Mouse (Mus musculus) ES-E14 (cell line): ENCODE measurements at regions not wholly inside any gene's neighbourhood (a gene's known extent, or its start where the extent isn't known, plus 50 kb on each side); places are given as distances from the start of the nearest gene placed in this dataset.

Experiments used
- DNase-seq: peaks from one replicate; pipeline ENCODE4 v3.0.0-alpha.2; 2013; ENCODE audit warnings: low read depth, low spot score
- H3K27ac ChIP-seq: 2 replicates; pipeline ENCODE4 v1.5.1; 2012; ENCODE audit warnings: low read depth, mild to moderate bottlenecking, low read length, moderate library complexity, mixed read lengths; ENCODE audit not compliant: poor library complexity, insufficient read depth, severe bottlenecking
- H3K36me3 ChIP-seq: 2 replicates; pipeline ENCODE4 v1.6.1; 2012; ENCODE audit warnings: mild to moderate bottlenecking, low read length, moderate library complexity, mixed read lengths; ENCODE audit not compliant: control insufficient read depth, poor library complexity, insufficient read depth, severe bottlenecking
- H3K4me1 ChIP-seq, 2 experiments: fragments of 150-350 bp in 1 of 2; sonication (generic) in 1 of 2; 2 replicates each; pipeline ENCODE4 v1.6.1; 2012; ENCODE audit warnings: low read length in 2 of 2, mild to moderate bottlenecking in 1 of 2, mixed read lengths in 1 of 2; ENCODE audit not compliant: control insufficient read depth in 2 of 2, insufficient read depth in 2 of 2, poor library complexity in 1 of 2
- H3K4me3 ChIP-seq, 2 experiments: fragments of 150-350 bp in 1 of 2; sonication (generic) in 1 of 2; 2 replicates each; pipeline ENCODE4 v1.5.1; 2012; ENCODE audit warnings: low read length in 2 of 2, low read depth in 1 of 2, mild to moderate bottlenecking in 1 of 2, mixed read lengths in 1 of 2; ENCODE audit not compliant: insufficient read depth in 1 of 2, poor library complexity in 1 of 2, severe bottlenecking in 1 of 2
- H3K9ac ChIP-seq: 2 replicates; pipeline ENCODE4 v1.6.1; 2012; ENCODE audit warnings: low read depth, mild to moderate bottlenecking, low read length, mixed read lengths; ENCODE audit not compliant: poor library complexity, insufficient read depth, severe bottlenecking
- H3K9me3 ChIP-seq: fragments of 150-350 bp; sonication (generic); 2 replicates; pipeline ENCODE4 v1.6.1; 2012; ENCODE audit warnings: low read depth, mild to moderate bottlenecking, low read length; ENCODE audit not compliant: control insufficient read depth, insufficient read depth
- CHD2 ChIP-seq: IDR thresholded peaks from 2 replicates; pipeline ENCODE4 v1.6.1; 2014; ENCODE audit warnings: mild to moderate bottlenecking, low read depth, low read length, inconsistent platforms
- HCFC1 ChIP-seq: IDR thresholded peaks from 2 replicates; pipeline ENCODE4 v1.6.1; 2012; ENCODE audit warnings: low read length, inconsistent platforms, borderline replicate concordance; ENCODE audit not compliant: insufficient read depth
- MAFK ChIP-seq: IDR thresholded peaks from 2 replicates; pipeline ENCODE4 v1.6.1; 2014; ENCODE audit warnings: mild to moderate bottlenecking, low read depth, low read length, inconsistent platforms; ENCODE audit not compliant: insufficient read depth
- ZC3H11A ChIP-seq: IDR thresholded peaks from 2 replicates; pipeline ENCODE4 v1.6.1; 2012; ENCODE audit warnings: low read depth, mild to moderate bottlenecking, inconsistent platforms, low read length, borderline replicate concordance
- ZNF384 ChIP-seq: IDR thresholded peaks from 2 replicates; pipeline ENCODE4 v1.6.1; 2012; ENCODE audit warnings: low read depth, low read length, inconsistent platforms
- in situ Hi-C, 2 experiments: fragments of 600-800 bp; cut with MboI; formaldehyde crosslinking; loops; one replicate each; pipeline ENCODE4 v1.15.1; 2025; ENCODE audit warnings: low sequenced_read_pairs in 2 of 2, inconsistent platforms in 1 of 2; ENCODE audit not compliant: unreplicated experiment in 2 of 2

GRCm38 (mm10) chr10:44854109-44854508 is 212.9 kb upstream of the Prep start:
- Histone ChIP-seq H3K9ac (no peak overlapping the region), H3K27ac (no peak overlapping the region), H3K4me3 (no peak overlapping the region), H3K36me3 (no peaks in the 10 kb centered on the region), H3K9me3 (no peaks in the 10 kb centered on the region), H3K4me1 (no peaks in the 10 kb centered on the region)
- no peak for TF ChIP-seq CHD2
- TF ChIP-seq MAFK, result no peak
- no peak for TF ChIP-seq HCFC1
- no peak for TF ChIP-seq ZNF384
- TF ChIP-seq ZC3H11A, result no peak
- DNase-seq, result no peak
- in situ Hi-C loops, result no loop called here

- H3K4me3 ChIP-seq, result no peak overlapping the region
- no peaks in the 10 kb centered on the region for H3K9me3 ChIP-seq
- in situ Hi-C loops, result no loop called here
- H3K9ac ChIP-seq, result no peak overlapping the region
- no peaks in the 10 kb centered on the region for H3K36me3 ChIP-seq
- TF ChIP-seq HCFC1 (no peak), ZNF384 (no peak), CHD2 (no peak), MAFK (no peak), ZC3H11A (no peak)
- H3K4me1 ChIP-seq, result no peaks in the 10 kb centered on the region
- no peak overlapping the region for H3K27ac ChIP-seq
- DNase-seq, result no peak
Measured at GRCm38 (mm10) chr10:44849016-44849415, 218.0 kb upstream of the Prep start.

- in situ Hi-C loops, result no loop called here
- no peak for TF ChIP-seq MAFK
- no peak for TF ChIP-seq ZNF384
- no peak for TF ChIP-seq ZC3H11A
- TF ChIP-seq HCFC1, result no peak
- TF ChIP-seq CHD2, result no peak
- Histone ChIP-seq H3K9ac (no peak overlapping the region), H3K27ac (no peak overlapping the region), H3K4me1 (no peaks in the 10 kb centered on the region), H3K9me3 (no peaks in the 10 kb centered on the region), H3K4me3 (no peak overlapping the region), H3K36me3 (no peaks in the 10 kb centered on the region)
- DNase-seq, result no peak
Measured at GRCm38 (mm10) chr10:44846765-44847164, 220.2 kb upstream of the Prep start.

- Histone ChIP-seq H3K4me3 (no peak overlapping the region), H3K27ac (no peak overlapping the region), H3K9ac (no peak overlapping the region), H3K9me3 (no peaks in the 10 kb centered on the region), H3K4me1 (no peaks in the 10 kb centered on the region), H3K36me3 (no peaks in the 10 kb centered on the region)
- no peak for DNase-seq
- in situ Hi-C loops, result no loop called here
- TF ChIP-seq MAFK (no peak), ZC3H11A (no peak), CHD2 (no peak), HCFC1 (no peak), ZNF384 (no peak)
Measured at GRCm38 (mm10) chr10:44846149-44846548, 220.9 kb upstream of the Prep start.

- in situ Hi-C loops, result no loop called here
- Histone ChIP-seq H3K9ac (no peak overlapping the region), H3K9me3 (no peaks in the 10 kb centered on the region), H3K4me1 (no peaks in the 10 kb centered on the region), H3K4me3 (no peak overlapping the region), H3K27ac (no peak overlapping the region), H3K36me3 (no peaks in the 10 kb centered on the region)
- TF ChIP-seq CHD2 (no peak), ZNF384 (no peak), ZC3H11A (no peak), HCFC1 (no peak), MAFK (no peak)
- DNase-seq, result no peak
Measured at GRCm38 (mm10) chr10:44840449-44840848, 226.6 kb upstream of the Prep start.
